Mouse (Mus musculus): ENCODE measurements at regions not wholly inside any gene's neighbourhood (a gene's known extent, or its start where the extent isn't known, plus 50 kb on each side); places are given as distances from the start of the nearest gene placed in this dataset.

- no peak for TF ChIP-seq MAFK (IDR thresholded peaks at IDR 0.05; ENCODE audit: insufficient read depth, low read depth, low read length)
- TF ChIP-seq ZNF384 (IDR thresholded peaks at IDR 0.05; ENCODE audit: low read depth, low read length), result no peak
- no peak for TF ChIP-seq HCFC1 (IDR thresholded peaks at IDR 0.05; ENCODE audit: borderline replicate concordance, insufficient read depth, low read length)
These were observed 188.3 kb upstream of the Sulf2 start for GRCm38 (mm10) chr2:166343551-166344340.
